Mouse (Mus musculus): ENCODE measurements around the gene Foxp4.

The Foxp4 gene

GRCm38 (mm10) chr17:47924383-47925339 is at the start of gene Foxp4:
Gene Foxp4, minus strand, starts transcription at chr17:47924645.
- peak; percentile 97 for DNase-seq (ENCODE audit: extremely low spot score)

- peak; percentile 70 for DNase-seq (ENCODE audit: extremely low spot score)
These were observed 49.4 kb upstream of the Foxp4 start for GRCm38 (mm10) chr17:47973563-47974472.

GRCm38 (mm10) chr17:47965885-47966505 is 41.5 kb upstream of the Foxp4 start:
- peak; percentile 29 for DNase-seq (ENCODE audit: extremely low spot score)

- no peak for DNase-seq (ENCODE audit: extremely low spot score)
These were observed 33.8 kb upstream of the Foxp4 start for GRCm38 (mm10) chr17:47958046-47958790.

GRCm38 (mm10) chr17:47956486-47956885 is 32.0 kb upstream of the Foxp4 start:
- DNase-seq (ENCODE audit: extremely low spot score), result no peak

GRCm38 (mm10) chr17:47955054-47955741 is 30.8 kb upstream of the Foxp4 start:
- no peak for DNase-seq (ENCODE audit: extremely low spot score)

- DNase-seq (ENCODE audit: extremely low spot score), result no peak
These were observed 28.8 kb upstream of the Foxp4 start for GRCm38 (mm10) chr17:47953231-47953630.

- no peak for DNase-seq (ENCODE audit: extremely low spot score)
These were observed 28.1 kb upstream of the Foxp4 start for GRCm38 (mm10) chr17:47952368-47953081.

- no peak for DNase-seq (ENCODE audit: extremely low spot score)
These were observed 27.0 kb upstream of the Foxp4 start for GRCm38 (mm10) chr17:47951452-47951851.

GRCm38 (mm10) chr17:47950831-47951230 is 26.4 kb upstream of the Foxp4 start:
- no peak for DNase-seq (ENCODE audit: extremely low spot score)

GRCm38 (mm10) chr17:47949441-47949840 is 25.0 kb upstream of the Foxp4 start:
- no peak for DNase-seq (ENCODE audit: extremely low spot score)

GRCm38 (mm10) chr17:47948753-47949152 is 24.3 kb upstream of the Foxp4 start:
- no peak for DNase-seq (ENCODE audit: extremely low spot score)

GRCm38 (mm10) chr17:47946921-47947420 is 22.5 kb upstream of the Foxp4 start:
- peak; percentile 61 for DNase-seq (ENCODE audit: extremely low spot score)

- no peak for DNase-seq (ENCODE audit: extremely low spot score)
These were observed 21.7 kb upstream of the Foxp4 start for GRCm38 (mm10) chr17:47946111-47946510.

GRCm38 (mm10) chr17:47943103-47943870 is 18.8 kb upstream of the Foxp4 start:
- peak; percentile 41 for DNase-seq (ENCODE audit: extremely low spot score)

GRCm38 (mm10) chr17:47942008-47942407 is 17.6 kb upstream of the Foxp4 start:
- no peak for DNase-seq (ENCODE audit: extremely low spot score)

- no peak for DNase-seq (ENCODE audit: extremely low spot score)
These were observed 14.4 kb upstream of the Foxp4 start for GRCm38 (mm10) chr17:47938839-47939238.

- DNase-seq (ENCODE audit: extremely low spot score), result no peak
These were observed 13.6 kb upstream of the Foxp4 start for GRCm38 (mm10) chr17:47937926-47938600.
